ENCODE assay signal across 23 mouse cellular contexts in genomic region chr17:65297831-65298230, GRCm38 (mm10).
DNase-seq lines count a peak whose midpoint lies in the region; ATAC-seq and TF ChIP-seq lines count a peak whose summit lies in the region.
"Had no signal": no experiment of that assay in that cellular context is flagged by ENCODE, and none has a peak within 500 bp of the region (broad histone marks: within the 10 kb centered on the region; RNA-seq: fewer than 3 reads in every experiment).

No protein-coding gene starts in this region.

- DNase-seq in heart, adult 9 months (ENCODE audit: low spot score in 2 of 2): peak; percentile 3 to 4
- no peak for DNase-seq in heart, adult 11 months
- no peak for DNase-seq in layer of hippocampus, adult 2 months (ENCODE audit: low spot score in 2 of 2)
- no peak for DNase-seq in layer of hippocampus, postnatal 14 days (ENCODE audit: low spot score in 2 of 2)
- DNase-seq in heart, postnatal 0 days (ENCODE audit: low spot score): peak; percentile 59
- DNase-seq in lung, postnatal 36 days: no peak
- DNase-seq in urinary bladder, postnatal 25 days (ENCODE audit: low spot score): no peak
- DNase-seq: adrenal gland, postnatal 25 days; B cell, adult 2 months; cerebellum, adult 2 months; cerebellum, postnatal 14 days; kidney, postnatal 14 days; layer of hippocampus, postnatal 36 days; left cerebral cortex, postnatal 4 days; liver, postnatal 0 days; midbrain, embryonic 14.5 days; thymus, postnatal 14 days had no signal

- TF ChIP-seq EP300 in heart, postnatal 0 days (IDR thresholded peaks at IDR 0.05; ENCODE audit: low read depth): no peak

- H3K27ac ChIP-seq in layer of hippocampus, adult 2 months: 0 out of 2 replicates have a peak overlapping the region, but pooled peaks have one; percentile 14
- H3K27ac ChIP-seq in heart, postnatal 0 days (ENCODE audit: low read depth): peak overlapping the region; percentile 56
- H3K27ac ChIP-seq: hindbrain, embryonic 14.5 days; liver, embryonic 12.5 days; stomach, embryonic 15.5 days had no signal

- 39% methylated on average over 5 of the region's 5 CpGs for WGBS in heart, postnatal 0 days

- H3K27me3 ChIP-seq in heart, postnatal 0 days (ENCODE audit: control insufficient read depth, insufficient read depth, low read length): no peaks in the 10 kb centered on the region
- H3K27me3 ChIP-seq: liver, embryonic 12.5 days; stomach, embryonic 15.5 days had no signal

- H3K4me1 ChIP-seq in heart, postnatal 0 days (ENCODE audit: control insufficient read depth, insufficient read depth): no peaks in the 10 kb centered on the region; the same call in 1 of the 2 replicates
- H3K4me1 ChIP-seq: liver, embryonic 12.5 days; stomach, embryonic 15.5 days had no signal

- peak; percentile 75 for ATAC-seq in heart, postnatal 0 days (ENCODE audit: insufficient read depth, low read depth)
- ATAC-seq: intestine, postnatal 0 days; liver, embryonic 12.5 days; liver, postnatal 0 days; lung, postnatal 0 days had no signal

- H3K36me3 ChIP-seq in heart, postnatal 0 days (replicated peaks; ENCODE audit: control insufficient read depth, insufficient read depth, low read length): no peaks in the 10 kb centered on the region
- H3K36me3 ChIP-seq: liver, embryonic 12.5 days; stomach, embryonic 15.5 days had no signal

- no peak overlapping the region for H3K4me3 ChIP-seq in layer of hippocampus, adult 2 months
- H3K4me3 ChIP-seq in heart, postnatal 0 days (ENCODE audit: low read depth, low read length): no peak overlapping the region
- H3K4me3 ChIP-seq: erythroblast, embryonic 14.5 days; liver, embryonic 12.5 days; stomach, embryonic 15.5 days had no signal

- H3K9me3 ChIP-seq in heart, postnatal 0 days (replicated peaks; ENCODE audit: control insufficient read depth, low read length): no peaks in the 10 kb centered on the region
- H3K9me3 ChIP-seq: liver, embryonic 12.5 days; stomach, embryonic 15.5 days had no signal

- H3K9ac ChIP-seq in heart, postnatal 0 days (replicated peaks; ENCODE audit: low read depth, low read length): no peak overlapping the region
- H3K9ac ChIP-seq: hindbrain, embryonic 14.5 days; liver, embryonic 12.5 days; liver, postnatal 0 days; stomach, embryonic 15.5 days had no signal

- no peak for TF ChIP-seq CTCF in layer of hippocampus, adult 2 months (conservative IDR thresholded peaks at IDR 0.05)
- TF ChIP-seq CTCF in heart, postnatal 0 days (IDR thresholded peaks at IDR 0.05; ENCODE audit: low read depth): no peak

- H3K4me2 ChIP-seq in heart, postnatal 0 days (ENCODE audit: low read depth, low read length): no peak overlapping the region
- H3K4me2 ChIP-seq: hindbrain, embryonic 14.5 days; liver, embryonic 12.5 days; stomach, embryonic 15.5 days had no signal

Comparison
In these comparisons a context has a peak if more than half of its experiments do, and no peak if none do; other contexts are left out.
1. DNase-seq: peak in heart, adult 9 months (2 of 2) and heart, postnatal 0 days (single experiment); none in heart, adult 11 months (single experiment), layer of hippocampus, adult 2 months (0 of 2), layer of hippocampus, postnatal 14 days (0 of 2), lung, postnatal 36 days (single experiment) and urinary bladder, postnatal 25 days (single experiment).